ENCODE assay signal across 13 mouse cellular contexts in genomic region chr1:93125256-93125655, GRCm38 (mm10). TPM values are rescaled to one million over a fixed set of nuclear protein-coding genes. Genes with fewer than 3 reads are reported as not detected.
DNase-seq lines count a peak whose midpoint lies in the region; ATAC-seq and TF ChIP-seq lines count a peak whose summit lies in the region.
"Had no signal": no experiment of that assay in that cellular context is flagged by ENCODE, and none has a peak within 500 bp of the region (broad histone marks: within the 10 kb centered on the region; RNA-seq: fewer than 3 reads in every experiment).

No protein-coding gene starts in this region.

- no peaks in the 10 kb centered on the region for H3K36me3 ChIP-seq in heart, embryonic 12.5 days
- no peaks in the 10 kb centered on the region for H3K36me3 ChIP-seq in liver, postnatal 0 days (replicated peaks; ENCODE audit: insufficient read depth, low read length)
- H3K36me3 ChIP-seq in liver, embryonic 11.5 days (ENCODE audit: control insufficient read depth, insufficient read depth, low read length): no peaks in the 10 kb centered on the region
- H3K36me3 ChIP-seq in thymus, adult 2 months (ENCODE audit: control insufficient read depth, insufficient read depth, low read length): no peaks in the 10 kb centered on the region
- H3K36me3 ChIP-seq: heart, embryonic 13.5 days had no signal

- TF ChIP-seq POLR2A in thymus, adult 2 months (IDR thresholded peaks at IDR 0.05; ENCODE audit: control insufficient read depth, extremely low read depth, insufficient read depth, low read length, poor library complexity): no peak

- no peak for TF ChIP-seq EP300 in liver, postnatal 0 days (IDR thresholded peaks at IDR 0.05; ENCODE audit: low read depth)

- in situ Hi-C loops in Patski (cut with MboI; ENCODE audit: low pct_unique_long_range_greater_than_20kb): no loop called here

- peak; percentile 47 for TF ChIP-seq CTCF in liver, postnatal 0 days (IDR thresholded peaks at IDR 0.05; ENCODE audit: low read depth)
- TF ChIP-seq CTCF in Patski (IDR thresholded peaks at IDR 0.05): peak; percentile 11
- TF ChIP-seq CTCF in thymus, adult 2 months (IDR thresholded peaks at IDR 0.05; ENCODE audit: borderline replicate concordance, control insufficient read depth, extremely low read depth, insufficient read depth, low read length, poor library complexity): no peak

- 56% methylated on average over 5 of the region's 5 CpGs for WGBS in heart, embryonic 12.5 days
- 37% methylated on average over 5 of the region's 5 CpGs for WGBS in liver, postnatal 0 days (ENCODE audit: insufficient replicate concordance)
- WGBS in liver, embryonic 11.5 days: 35% methylated on average over 5 of the region's 5 CpGs
- WGBS in thymus, adult 2 months: 21% methylated on average over 5 of the region's 5 CpGs

- H3K4me3 ChIP-seq in heart, embryonic 12.5 days: no peak overlapping the region
- no peak overlapping the region for H3K4me3 ChIP-seq in liver, postnatal 0 days (ENCODE audit: low read depth, low read length)
- no peak overlapping the region for H3K4me3 ChIP-seq in liver, embryonic 11.5 days (ENCODE audit: low read depth, low read length)
- H3K4me3 ChIP-seq in thymus, adult 2 months (ENCODE audit: control insufficient read depth, insufficient read depth, low read length): no peak overlapping the region
- H3K4me3 ChIP-seq: heart, embryonic 13.5 days had no signal

- peak; percentile 25 to 29 for DNase-seq in heart, postnatal 10 days
- DNase-seq in liver, postnatal 0 days: peak; percentile 16
- DNase-seq in liver, embryonic 11.5 days (ENCODE audit: low spot score): no peak
- DNase-seq in Patski (ENCODE audit: low read depth, low spot score): no peak
- peak; percentile 39 for DNase-seq in lung, postnatal 36 days
- DNase-seq in thymus, adult 2 months: no peak
- DNase-seq in ovary, postnatal 10 days (ENCODE audit: low spot score): no peak
- DNase-seq: cerebellum, postnatal 10 days had no signal

- no peak overlapping the region for H3K27ac ChIP-seq in heart, embryonic 12.5 days (ENCODE audit: poor library complexity, severe bottlenecking)
- H3K27ac ChIP-seq in liver, postnatal 0 days (ENCODE audit: low read depth): no peak overlapping the region
- no peak overlapping the region for H3K27ac ChIP-seq in liver, embryonic 11.5 days (ENCODE audit: low read depth, low read length)
- H3K27ac ChIP-seq in thymus, adult 2 months (ENCODE audit: control insufficient read depth, insufficient read depth, low read length): no peak overlapping the region
- H3K27ac ChIP-seq: heart, embryonic 13.5 days; liver, embryonic 14.5 days had no signal

- CTCF ChIA-PET in Patski (lab: Charles Lee): interaction anchor here (1.3 kb wide), 1 partner anchor 224 kb away, joined by 4 read pairs; no protein-coding TSS in a partner anchor

- no peaks in the 10 kb centered on the region for H3K4me1 ChIP-seq in heart, embryonic 12.5 days (replicated peaks)
- peaks cover 18% of the 10 kb centered on the region for H3K4me1 ChIP-seq in liver, postnatal 0 days (ENCODE audit: insufficient read depth)
- H3K4me1 ChIP-seq in liver, embryonic 11.5 days (replicated peaks; ENCODE audit: control insufficient read depth, insufficient read depth, low read length): 0 out of 2 replicates have a peak, but pooled peaks cover 2% of the 10 kb centered on the region
- no peaks in the 10 kb centered on the region for H3K4me1 ChIP-seq in thymus, adult 2 months (replicated peaks; ENCODE audit: control insufficient read depth, insufficient read depth, low read length)
- H3K4me1 ChIP-seq: heart, embryonic 13.5 days had no signal

- intact Hi-C loops in heart, postnatal 10 days (cut with DNase I): loop anchor here (2.0 kb wide), 1 partner anchor 170 kb away; no protein-coding TSS in a partner anchor

- H3K27me3 ChIP-seq in heart, embryonic 12.5 days (replicated peaks): peaks cover 5% of the 10 kb centered on the region; the same call in 1 of the 2 replicates
- H3K27me3 ChIP-seq in liver, postnatal 0 days (ENCODE audit: insufficient read depth, low read length): no peaks in the 10 kb centered on the region
- H3K27me3 ChIP-seq in liver, embryonic 11.5 days (replicated peaks; ENCODE audit: control insufficient read depth, insufficient read depth, low read length): no peaks in the 10 kb centered on the region
- peaks cover 4% of the 10 kb centered on the region for H3K27me3 ChIP-seq in Patski
- no peaks in the 10 kb centered on the region for H3K27me3 ChIP-seq in thymus, adult 2 months (ENCODE audit: control insufficient read depth, insufficient read depth, low read length)
- H3K27me3 ChIP-seq: heart, embryonic 13.5 days had no signal

- no peaks in the 10 kb centered on the region for H3K9me3 ChIP-seq in heart, embryonic 12.5 days (replicated peaks)
- no peaks in the 10 kb centered on the region for H3K9me3 ChIP-seq in liver, postnatal 0 days (ENCODE audit: low read length)
- H3K9me3 ChIP-seq in liver, embryonic 11.5 days (ENCODE audit: control insufficient read depth, low read length): no peaks in the 10 kb centered on the region
- H3K9me3 ChIP-seq: heart, embryonic 13.5 days had no signal

- no peak for ATAC-seq in heart, embryonic 12.5 days (ENCODE audit: insufficient number of reproducible peaks, low FRiP score)
- ATAC-seq in liver, postnatal 0 days: no peak
- no peak for ATAC-seq in liver, embryonic 11.5 days (replicated peaks; ENCODE audit: low FRiP score)
- no peak for ATAC-seq in Patski

- no peak overlapping the region for H3K9ac ChIP-seq in heart, embryonic 12.5 days
- H3K9ac ChIP-seq in liver, postnatal 0 days (replicated peaks): no peak overlapping the region
- H3K9ac ChIP-seq in liver, embryonic 11.5 days (ENCODE audit: low read depth, low read length): no peak overlapping the region
- H3K9ac ChIP-seq: heart, embryonic 13.5 days; liver, embryonic 14.5 days had no signal

- POLR2A ChIA-PET in Patski (lab: Charles Lee): interaction anchor here (0.7 kb wide), 1 partner anchor 100 kb away, joined by 3 read pairs; no protein-coding TSS in a partner anchor

- no peak overlapping the region for H3K4me2 ChIP-seq in heart, embryonic 12.5 days
- H3K4me2 ChIP-seq in liver, postnatal 0 days (ENCODE audit: low read depth, low read length): no peak overlapping the region; the same call in 1 of the 2 replicates
- H3K4me2 ChIP-seq in liver, embryonic 11.5 days: no peak overlapping the region
- H3K4me2 ChIP-seq: heart, embryonic 13.5 days had no signal

RNA-seq across cellular contexts. Expression of gene Agxt, which starts 9.8 kb away (rescaled TPM):
- not detected for total RNA-seq in heart, postnatal 10 days (2021)
- not detected in 2 replicates for polyA plus RNA-seq in heart, embryonic 12.5 days (2016; fragmentation: Nextera tagmentation; extraction: Ambion mirVana)
- 443 and 456 TPM in 2 replicates for polyA plus RNA-seq in liver, postnatal 0 days (2015; fragmentation: Nextera tagmentation; extraction: Ambion mirVana)
- 1.1 and 1.6 TPM in 2 replicates for polyA plus RNA-seq in liver, embryonic 11.5 days (2014; fragmentation: Nextera tagmentation; extraction: Ambion mirVana)
- not detected for polyA plus RNA-seq in Patski (2021)
- 0.23 and 0.78 TPM in 2 replicates for polyA plus RNA-seq in thymus, adult 2 months (2012; rRNA removed)
- total RNA-seq: layer of hippocampus, adult 8-10 months had no signal
- polyA plus RNA-seq: frontal cortex, adult 2 months; heart, embryonic 13.5 days had no signal

RNA-seq across cellular contexts. Expression of gene Kif1a, which starts 23.5 kb away (rescaled TPM):
- 1 to 10 TPM; 3.1 to 3.4 TPM for total RNA-seq in heart, postnatal 10 days (2021)
- polyA plus RNA-seq in heart, embryonic 12.5 days (2016; fragmentation: Nextera tagmentation; extraction: Ambion mirVana): 7.4 and 7.7 TPM in 2 replicates
- 0.17 and 0.28 TPM in 2 replicates for polyA plus RNA-seq in liver, postnatal 0 days (2015; fragmentation: Nextera tagmentation; extraction: Ambion mirVana)
- 2.2 TPM in 2 replicates for polyA plus RNA-seq in liver, embryonic 11.5 days (2014; fragmentation: Nextera tagmentation; extraction: Ambion mirVana)
- not detected for polyA plus RNA-seq in Patski (2021)
- polyA plus RNA-seq in thymus, adult 2 months (2012; rRNA removed): 1.8 and 2.0 TPM in 2 replicates

RNA-seq across cellular contexts. Expression of gene 2310007B03Rik, which starts 35.5 kb away (rescaled TPM):
- total RNA-seq in heart, postnatal 10 days (2021): not detected
- not detected in 2 replicates for polyA plus RNA-seq in heart, embryonic 12.5 days (2016; fragmentation: Nextera tagmentation; extraction: Ambion mirVana)
- polyA plus RNA-seq in liver, postnatal 0 days (2015; fragmentation: Nextera tagmentation; extraction: Ambion mirVana): 0.51 and 0.99 TPM in 2 replicates
- 0.07 TPM in 1 of 2 replicates, not detected in the other for polyA plus RNA-seq in liver, embryonic 11.5 days (2014; fragmentation: Nextera tagmentation; extraction: Ambion mirVana)
- not detected for polyA plus RNA-seq in Patski (2021)
- polyA plus RNA-seq in thymus, adult 2 months (2012; rRNA removed): 0.68 and 0.88 TPM in 2 replicates
- total RNA-seq: layer of hippocampus, adult 8-10 months had no signal
- polyA plus RNA-seq: frontal cortex, adult 2 months had no signal

RNA-seq across cellular contexts. Expression of gene Crocc2, which starts 43.3 kb away (rescaled TPM):
- under 1 TPM; 0.19 to 0.37 TPM for total RNA-seq in heart, postnatal 10 days (2021)
- polyA plus RNA-seq in heart, embryonic 12.5 days (2016; fragmentation: Nextera tagmentation; extraction: Ambion mirVana): 0.11 and 0.17 TPM in 2 replicates
- polyA plus RNA-seq in liver, postnatal 0 days (2015; fragmentation: Nextera tagmentation; extraction: Ambion mirVana): not detected in 2 replicates
- polyA plus RNA-seq in liver, embryonic 11.5 days (2014; fragmentation: Nextera tagmentation; extraction: Ambion mirVana): 0.09 and 0.16 TPM in 2 replicates
- 0.30 TPM for polyA plus RNA-seq in Patski (2021)
- polyA plus RNA-seq in thymus, adult 2 months (2012; rRNA removed): 0.28 and 0.34 TPM in 2 replicates

Comparison
In these comparisons a context has a peak if more than half of its experiments do, and no peak if none do; other contexts are left out.
1. DNase-seq: peak in heart, postnatal 10 days (2 of 2), liver, postnatal 0 days (single experiment) and lung, postnatal 36 days (single experiment); none in liver, embryonic 11.5 days (single experiment), Patski (single experiment), thymus, adult 2 months (single experiment) and ovary, postnatal 10 days (single experiment).
2. RNA of gene Agxt, which starts 9.8 kb away (polyA plus RNA-seq): 443 to 456 TPM in liver, postnatal 0 days; 1.1 to 1.6 TPM in liver, embryonic 11.5 days, 0.23 to 0.78 TPM in thymus, adult 2 months, not detected in heart, embryonic 12.5 days and not detected in Patski (single experiment); every median in the first group is over 100 times any median in the second.